Mouse (Mus musculus) intestine, embryonic 16.5 days (tissue): ENCODE results near the gene Rnf207. TPM values are rescaled to one million over a fixed set of nuclear protein-coding genes. Genes with fewer than 3 reads are reported as not detected.

Experiments used
- ATAC-seq: fragments of 200-750 bp; cut with Nextera tagmentation; 2 replicates; pipeline ENCODE4 v1.8.0; 2017; ENCODE audit warnings: moderate TSS enrichment, moderate library complexity
- H3K27ac ChIP-seq: fragments of 300-500 bp; sonication (generic); 2 replicates; pipeline ENCODE4 v1.5.1; 2014; ENCODE audit warnings: mild to moderate bottlenecking, low read length
- H3K27me3 ChIP-seq: fragments of 300-500 bp; sonication (generic); replicated peaks from 2 replicates; pipeline ENCODE4 v1.6.1; 2014; ENCODE audit warnings: low read length, control low read depth, mixed read lengths; ENCODE audit not compliant: control insufficient read depth, insufficient read depth
- H3K36me3 ChIP-seq: fragments of 300-500 bp; sonication (generic); 2 replicates; pipeline ENCODE4 v1.6.1; 2014; ENCODE audit warnings: low read length, control low read depth; ENCODE audit not compliant: control insufficient read depth, insufficient read depth
- H3K4me1 ChIP-seq: fragments of 300-500 bp; sonication (generic); 2 replicates; pipeline ENCODE4 v1.6.1; 2014; ENCODE audit warnings: low read length, control low read depth, mixed read lengths; ENCODE audit not compliant: control insufficient read depth, insufficient read depth
- H3K4me2 ChIP-seq: fragments of 300-500 bp; sonication (generic); 2 replicates; pipeline ENCODE4 v1.6.1; 2014; ENCODE audit warnings: low read depth, low read length, control low read depth
- H3K4me3 ChIP-seq: fragments of 300-500 bp; sonication (generic); 2 replicates; pipeline ENCODE4 v1.5.1; 2014; ENCODE audit warnings: mild to moderate bottlenecking, low read length
- H3K9ac ChIP-seq: fragments of 300-500 bp; sonication (generic); 2 replicates; pipeline ENCODE4 v1.6.1; 2014; ENCODE audit warnings: low read depth, low read length
- H3K9me3 ChIP-seq: fragments of 300-500 bp; sonication (generic); 2 replicates; pipeline ENCODE4 v1.6.1; 2016; ENCODE audit warnings: low read length, control low read depth; ENCODE audit not compliant: control insufficient read depth
- WGBS: fragments of 180-500 bp; shearing (Covaris S2); extraction: QIAGEN DNeasy Blood & Tissue Kit; methylation state at CpG from one replicate; pipeline ENCODE4 v1.1.7; 2014; 5-methylcytosine and 5-hydroxymethylcytosine counted together
- polyA plus RNA-seq: library from polyadenylated mRNA; unstranded; fragments of >200 nt; fragmentation: Nextera tagmentation; extraction: Ambion mirVana; gene quantifications from 2 replicates; pipeline ENCODE4 v1.2.1, GENCODE M21; 2015

The Rnf207 gene
- polyA plus RNA-seq, 1 experiment from 2014 or later = 1.8 TPM

DNA sequence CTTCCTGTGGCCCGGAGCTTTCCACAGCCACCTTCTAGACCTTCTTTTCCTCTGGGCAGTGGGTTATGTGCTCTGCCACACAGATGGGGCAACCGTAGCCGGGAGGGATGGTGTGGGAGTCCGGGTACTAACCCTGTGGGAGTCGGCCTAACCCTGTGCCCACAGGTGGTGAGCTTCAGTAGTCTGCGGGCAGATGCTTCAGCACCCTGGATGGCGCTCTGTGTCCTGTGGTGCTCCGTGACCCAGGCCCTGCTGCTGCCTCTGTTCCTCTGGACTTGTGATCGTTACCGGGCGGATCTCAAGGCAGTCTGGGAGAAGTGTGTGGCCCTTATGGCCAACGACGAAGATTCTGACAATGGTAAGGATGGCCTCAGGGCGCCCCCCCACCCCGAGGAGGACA is 37.2 kb downstream of the Rnf207 start:
- peaks cover 57% of the 10 kb centered on the region for H3K27me3 ChIP-seq
- no peak overlapping the region for H3K27ac ChIP-seq
- H3K9me3 ChIP-seq = no peaks in the 10 kb centered on the region
- no peak for ATAC-seq
- H3K4me3 ChIP-seq = no peak overlapping the region
- 55% methylated on average over 15 of the region's 15 CpGs for WGBS
- no peak overlapping the region for H3K9ac ChIP-seq
- H3K36me3 ChIP-seq = no peaks in the 10 kb centered on the region
- H3K4me2 ChIP-seq = no peak overlapping the region
- peaks cover 14% of the 10 kb centered on the region for H3K4me1 ChIP-seq

DNA sequence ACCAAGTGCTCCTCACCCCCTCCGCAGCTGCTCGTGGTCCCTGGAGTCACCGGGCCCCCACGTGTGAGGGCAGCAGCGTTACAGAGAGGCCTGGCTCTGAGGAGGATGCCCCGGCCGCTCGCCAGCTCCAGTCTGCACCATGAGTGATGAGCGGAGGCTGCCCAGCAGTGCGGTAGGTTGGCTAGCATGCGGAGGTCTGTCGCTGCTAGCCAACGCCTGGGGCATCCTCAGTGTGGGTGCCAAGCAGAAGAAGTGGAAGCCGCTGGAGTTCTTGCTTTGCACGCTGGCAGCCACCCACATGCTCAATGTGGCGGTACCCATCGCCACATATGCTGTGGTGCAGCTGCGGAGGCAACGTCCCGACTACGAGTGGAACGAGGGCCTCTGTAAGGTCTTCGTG is 39.8 kb downstream of the Rnf207 start:
- H3K27ac ChIP-seq = no peak overlapping the region
- no peak for ATAC-seq
- H3K9ac ChIP-seq = no peak overlapping the region
- WGBS = 88% methylated on average over 23 of the region's 23 CpGs
- no peaks in the 10 kb centered on the region for H3K9me3 ChIP-seq
- no peak overlapping the region for H3K4me2 ChIP-seq
- H3K4me1 ChIP-seq = peaks cover 20% of the 10 kb centered on the region
- no peaks in the 10 kb centered on the region for H3K36me3 ChIP-seq
- H3K27me3 ChIP-seq = peaks cover 45% of the 10 kb centered on the region
- H3K4me3 ChIP-seq = no peak overlapping the region

DNA sequence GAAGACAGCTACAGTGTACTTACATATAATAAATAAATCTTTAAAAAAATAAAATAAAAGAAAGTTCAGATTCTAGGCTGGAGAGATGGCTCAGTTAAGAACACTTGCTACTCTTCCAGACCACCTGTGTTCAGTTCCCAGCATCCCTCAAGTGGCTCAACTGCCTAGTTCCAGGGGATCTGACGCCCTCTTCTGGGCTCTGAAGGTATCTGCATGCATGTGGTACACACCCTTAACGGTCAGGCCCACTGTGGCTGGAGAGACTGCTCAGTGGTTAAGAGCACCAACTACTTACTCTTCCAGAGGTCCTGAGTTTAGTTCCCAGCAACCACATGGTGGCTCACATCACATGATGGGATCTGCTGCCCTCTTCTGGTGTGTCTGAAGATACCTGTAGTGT is 40.9 kb downstream of the Rnf207 start:
- Histone ChIP-seq H3K4me3 (no peak overlapping the region), H3K9ac (no peak overlapping the region), H3K4me1 (peaks cover 25% of the 10 kb centered on the region), H3K9me3 (no peaks in the 10 kb centered on the region), H3K27me3 (peaks cover 39% of the 10 kb centered on the region), H3K4me2 (no peak overlapping the region), H3K27ac (no peak overlapping the region), H3K36me3 (no peaks in the 10 kb centered on the region)
- ATAC-seq = no peak
- 63% methylated on average over 2 of the region's 2 CpGs for WGBS

DNA sequence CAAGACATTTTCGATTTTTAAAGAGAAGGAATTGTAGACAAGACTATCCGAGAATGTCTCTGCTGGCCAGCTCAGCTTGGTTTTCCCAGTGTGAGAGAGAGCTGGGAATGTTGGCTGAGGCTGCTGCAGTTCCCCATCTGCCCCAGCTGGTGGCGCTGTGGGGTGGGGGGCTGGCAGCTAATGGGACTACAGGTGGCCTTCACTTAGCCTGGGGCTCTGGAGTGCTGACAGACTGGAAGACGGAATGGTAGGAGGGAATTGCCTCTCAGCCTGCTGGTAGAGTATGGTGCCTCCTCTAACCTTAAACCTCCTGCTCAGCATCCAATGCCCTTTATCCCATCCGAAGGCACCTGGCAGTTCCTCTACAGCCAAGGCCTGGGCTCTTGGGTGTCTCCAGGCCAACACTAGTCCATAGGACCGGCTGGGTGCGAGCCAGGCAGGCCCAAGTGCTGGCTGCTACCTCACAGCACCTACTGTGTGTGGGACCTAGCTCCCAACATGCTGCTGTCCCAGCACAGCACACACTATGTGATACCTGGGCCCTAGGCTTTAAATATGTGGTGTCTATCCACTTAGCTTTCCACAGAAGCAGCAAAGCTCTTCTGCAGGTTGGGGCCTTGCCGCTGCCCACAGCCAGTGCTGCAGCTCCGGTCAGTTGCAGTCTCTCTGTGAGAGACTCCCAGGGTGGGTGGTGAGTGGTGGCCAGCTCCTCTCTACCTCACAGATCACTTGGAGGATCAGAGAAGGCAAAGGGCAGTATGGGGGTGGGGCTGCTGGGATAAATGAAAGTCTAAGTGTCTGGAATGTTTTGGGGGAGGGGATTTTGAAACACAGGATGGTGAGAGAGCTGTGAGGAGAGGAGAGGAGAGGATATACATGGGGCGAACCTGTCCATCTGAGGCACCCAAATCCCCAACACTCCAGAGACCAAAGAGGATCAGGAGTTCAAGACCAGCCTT is 42.1 kb downstream of the Rnf207 start:
- no peaks in the 10 kb centered on the region for H3K9me3 ChIP-seq
- no peak overlapping the region for H3K9ac ChIP-seq
- H3K27me3 ChIP-seq = peaks cover 27% of the 10 kb centered on the region
- H3K27ac ChIP-seq = no peak overlapping the region
- peaks cover 33% of the 10 kb centered on the region for H3K4me1 ChIP-seq
- no peak overlapping the region for H3K4me2 ChIP-seq
- ATAC-seq = no peak
- no peak overlapping the region for H3K4me3 ChIP-seq
- H3K36me3 ChIP-seq = no peaks in the 10 kb centered on the region
- WGBS = 55% methylated on average over 10 of the region's 10 CpGs

DNA sequence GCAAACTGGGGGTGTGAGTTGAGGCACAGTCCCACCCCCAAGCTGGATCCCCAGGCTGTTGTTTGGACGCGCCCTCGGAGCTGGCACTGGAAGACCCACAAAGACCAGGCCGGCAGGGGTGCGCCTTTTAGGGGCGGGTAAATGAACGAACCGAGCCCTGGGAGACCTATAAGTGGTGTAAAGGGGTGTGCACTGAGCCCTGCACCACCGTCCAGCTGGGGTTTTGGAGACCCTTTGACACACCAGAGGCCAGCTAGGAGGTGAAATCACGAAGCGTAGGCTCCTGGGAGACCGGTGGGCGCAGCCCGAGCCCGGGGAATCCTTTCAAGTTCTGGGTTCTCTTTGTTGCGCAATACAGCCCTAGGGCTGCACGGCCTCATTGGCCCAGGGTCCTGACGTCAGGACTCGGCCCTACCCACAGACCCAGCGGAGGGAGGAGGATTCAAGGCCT is 44.1 kb downstream of the Rnf207 start:
- ATAC-seq = peak; percentile 59
- H3K27me3 ChIP-seq = peaks cover 12% of the 10 kb centered on the region

DNA sequence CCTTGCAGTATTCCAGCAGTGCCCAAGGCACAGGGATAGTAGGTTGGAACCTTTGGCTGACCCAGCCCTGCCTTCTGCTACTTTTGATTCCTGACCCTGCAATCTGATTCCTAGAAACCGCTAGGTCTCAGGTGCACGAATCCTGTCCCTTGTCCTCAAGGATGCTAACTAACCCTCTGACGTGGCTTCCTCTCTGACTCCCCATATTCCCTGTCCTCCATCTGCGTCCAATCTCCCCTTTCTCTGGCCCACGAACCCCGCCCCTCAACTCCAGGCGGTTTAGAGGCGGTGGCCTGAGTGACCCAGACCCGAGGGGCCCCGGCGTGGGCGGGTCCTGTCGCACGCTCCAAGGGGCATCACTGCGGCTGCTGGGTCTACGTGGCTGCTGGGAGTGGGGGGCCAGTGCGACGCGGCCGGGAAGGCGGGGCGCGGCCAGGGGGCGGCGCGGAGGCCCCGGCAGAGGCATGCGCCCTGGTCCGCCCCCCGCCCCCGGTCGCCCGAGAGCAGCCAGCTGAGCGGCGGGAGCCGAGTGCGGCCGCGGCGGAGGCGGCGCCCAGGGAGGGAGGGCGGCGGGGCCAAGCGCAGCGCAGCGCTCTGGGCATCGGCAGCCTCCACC is 45.1 kb downstream of the Rnf207 start, which contains the start of gene Gpr153:
Gene Gpr153, plus strand, starts transcription at position 612 of the 616 bp plus-strand sequence.
- peaks cover 12% of the 10 kb centered on the region for H3K27me3 ChIP-seq
- H3K4me3 ChIP-seq = peak within 1 kb of the TSS; percentile 66
- H3K36me3 ChIP-seq = no peaks in the 10 kb centered on the region
- 3% methylated on average over 32 of the region's 48 CpGs for WGBS
- H3K27ac ChIP-seq = peak within 1 kb of the TSS; percentile 86
- H3K4me1 ChIP-seq = peaks cover 33% of the 10 kb centered on the region
- ATAC-seq = peak; percentile 70
- H3K9ac ChIP-seq = peak within 1 kb of the TSS; percentile 79
- peak within 1 kb of the TSS; percentile 94 for H3K4me2 ChIP-seq
- no peaks in the 10 kb centered on the region for H3K9me3 ChIP-seq

More for the DNA sequence above, 44.1 kb downstream of the Rnf207 start:
- Histone ChIP-seq H3K4me1 (peaks cover 33% of the 10 kb centered on the region), H3K9me3 (no peaks in the 10 kb centered on the region), H3K27ac (peak overlapping the region; percentile 86), H3K9ac (peak overlapping the region; percentile 79), H3K4me3 (peak overlapping the region; percentile 66), H3K4me2 (peak overlapping the region; percentile 94), H3K36me3 (no peaks in the 10 kb centered on the region)
- WGBS = 2% methylated on average over 20 of the region's 20 CpGs

DNA sequence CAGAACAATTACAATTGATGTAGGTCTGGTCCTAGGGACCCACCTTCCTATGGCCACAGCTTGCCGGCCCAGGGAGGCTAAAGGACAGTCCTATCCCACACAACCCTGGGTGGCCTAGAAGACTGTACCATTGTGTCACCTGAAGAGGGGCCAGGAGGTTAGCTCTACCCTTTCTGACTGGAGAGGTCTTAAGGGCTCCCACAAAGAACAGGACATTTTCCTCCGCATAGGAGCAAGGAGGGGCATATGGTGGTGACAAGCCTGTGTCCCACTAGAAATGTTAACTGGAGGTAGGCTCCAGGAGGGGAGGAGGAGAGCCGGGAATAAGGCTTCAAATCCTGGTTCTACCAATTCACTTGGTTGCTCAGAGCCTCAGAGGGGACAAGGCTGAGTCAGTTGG is 45.6 kb downstream of the Rnf207 start:
- ATAC-seq = no peak
- Histone ChIP-seq H3K9ac (peak overlapping the region; percentile 6; the same call in 1 of the 2 replicates), H3K27me3 (peaks cover 12% of the 10 kb centered on the region), H3K4me2 (no peak overlapping the region), H3K4me3 (no peak overlapping the region), H3K4me1 (peaks cover 33% of the 10 kb centered on the region), H3K27ac (peak overlapping the region; percentile 86), H3K36me3 (no peaks in the 10 kb centered on the region), H3K9me3 (no peaks in the 10 kb centered on the region)
- WGBS = 37% methylated on average over 3 of the region's 3 CpGs

DNA sequence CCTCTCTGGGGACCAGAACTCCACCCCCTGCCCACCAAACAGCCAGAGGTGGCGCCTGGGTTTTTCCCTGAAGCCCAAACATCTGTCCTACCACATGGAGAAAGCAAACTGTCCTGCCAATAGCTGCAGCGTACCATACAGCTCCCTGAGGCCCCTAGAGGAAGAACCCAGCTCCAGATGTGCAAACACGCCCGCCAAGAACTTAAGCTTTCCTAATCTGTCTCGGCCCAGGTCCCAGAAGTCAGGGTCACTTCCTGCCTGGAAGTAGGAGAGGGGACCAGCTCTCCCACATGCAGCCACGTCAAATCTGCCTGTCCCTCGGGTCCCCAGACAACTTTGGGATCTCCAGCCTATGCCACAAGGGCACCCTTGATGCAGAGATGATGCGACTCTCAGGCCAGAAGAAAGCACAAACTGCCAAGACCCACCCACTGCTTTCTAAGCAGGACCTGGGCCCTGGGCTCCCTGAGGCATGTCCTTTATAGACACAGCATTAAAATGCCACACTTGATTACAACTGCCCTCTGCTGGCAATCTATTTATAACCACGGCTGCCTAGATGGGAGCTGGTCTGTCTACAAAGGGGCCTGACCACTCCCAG is 46.2 kb downstream of the Rnf207 start:
- H3K9me3 ChIP-seq = no peaks in the 10 kb centered on the region
- peak overlapping the region; percentile 6; the same call in 1 of the 2 replicates for H3K9ac ChIP-seq
- peaks cover 12% of the 10 kb centered on the region for H3K27me3 ChIP-seq
- 26% methylated on average over 9 of the region's 9 CpGs for WGBS
- H3K4me3 ChIP-seq = no peak overlapping the region
- H3K36me3 ChIP-seq = no peaks in the 10 kb centered on the region
- peak overlapping the region; percentile 86 for H3K27ac ChIP-seq
- H3K4me2 ChIP-seq = no peak overlapping the region
- H3K4me1 ChIP-seq = peaks cover 35% of the 10 kb centered on the region
- ATAC-seq = peak; percentile 43

DNA sequence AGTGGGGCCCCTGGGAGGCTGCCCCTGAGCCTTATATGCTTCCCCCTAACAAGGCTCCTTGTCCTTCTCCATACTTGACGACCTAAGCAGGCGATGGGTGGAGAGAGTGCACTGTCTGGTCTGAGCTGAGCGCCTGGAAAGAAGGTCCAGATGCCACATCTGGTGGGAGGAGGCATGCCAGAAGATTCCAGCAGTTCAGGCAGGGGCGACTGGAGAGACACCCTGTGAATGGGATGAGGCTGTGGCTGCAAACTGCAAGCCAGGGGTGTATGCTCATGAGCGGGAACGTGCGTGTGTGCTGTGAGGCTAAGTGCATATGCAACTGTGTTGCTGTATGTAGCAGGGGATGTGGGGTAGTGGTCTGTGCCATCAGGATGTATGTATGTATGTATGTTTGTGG is 46.8 kb downstream of the Rnf207 start:
- H3K9me3 ChIP-seq = no peaks in the 10 kb centered on the region
- no peaks in the 10 kb centered on the region for H3K36me3 ChIP-seq
- H3K4me2 ChIP-seq = no peak overlapping the region
- H3K4me1 ChIP-seq = peaks cover 38% of the 10 kb centered on the region
- no peak overlapping the region for H3K9ac ChIP-seq
- H3K27ac ChIP-seq = peak overlapping the region; percentile 86
- 0 out of 2 replicates have a peak, but pooled peaks have one; percentile 3 for ATAC-seq
- 57% methylated on average over 7 of the region's 7 CpGs for WGBS
- peaks cover 12% of the 10 kb centered on the region for H3K27me3 ChIP-seq
- no peak overlapping the region for H3K4me3 ChIP-seq
